Mouse (Mus musculus): Measurements from ENCODE around the gene Borcs6. TPM values are rescaled to one million over a fixed set of nuclear protein-coding genes. Genes with fewer than 3 reads are reported as not detected.

Gene Borcs6
- polyA plus RNA-seq, 1 experiment = 28.5 TPM

DNA sequence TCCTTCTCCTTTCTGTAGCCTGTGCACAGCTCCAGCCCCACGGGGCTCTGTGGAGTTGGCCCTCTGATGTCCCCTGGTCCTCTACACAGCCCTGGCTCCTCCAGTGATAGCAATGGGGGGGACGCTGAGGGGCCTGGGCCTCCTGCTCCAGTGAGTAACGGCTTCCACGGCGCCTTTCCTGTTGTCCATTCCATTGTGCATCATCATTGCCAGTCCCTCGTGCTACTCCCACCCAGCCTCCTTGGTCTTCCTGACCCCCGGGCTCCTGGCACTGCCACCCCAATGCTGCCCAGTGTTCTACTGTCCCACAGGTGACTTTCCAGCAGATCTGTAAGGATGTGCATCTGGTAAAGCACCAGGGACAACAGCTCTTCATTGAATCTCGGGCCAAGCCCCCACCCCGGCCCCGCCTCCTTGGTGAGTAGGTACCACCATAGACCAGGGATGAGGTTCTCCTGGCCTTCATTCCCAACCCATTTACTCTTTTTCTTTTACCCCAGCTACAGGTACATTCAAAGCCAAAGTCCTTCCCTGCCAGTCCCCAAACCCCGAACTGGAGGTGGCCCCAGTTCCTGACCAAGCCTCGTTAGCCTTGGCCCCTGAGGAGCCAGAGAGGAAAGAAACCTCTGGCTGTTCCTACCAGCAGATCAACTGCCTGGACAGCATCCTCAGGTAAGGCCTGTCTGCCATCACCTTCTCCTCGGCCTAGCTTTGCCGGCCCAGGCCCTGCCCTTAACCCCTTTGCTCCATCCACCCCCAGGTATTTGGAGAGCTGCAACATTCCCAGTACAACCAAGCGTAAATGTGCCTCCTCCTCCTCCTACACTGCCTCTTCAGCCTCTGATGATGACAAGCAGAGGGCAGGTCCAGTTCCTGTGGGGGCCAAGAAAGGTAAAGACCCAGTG lies 44.3 kb downstream of the Borcs6 start:
- no peak for TF ChIP-seq POLR2A (IDR thresholded peaks at IDR 0.05; ENCODE audit: low read depth, low read length)
- no peak for TF ChIP-seq CTCF (IDR thresholded peaks at IDR 0.05; ENCODE audit: extremely low read depth, insufficient read length, insufficient replicate concordance, low read depth, low read length)
- Histone ChIP-seq H3K4me1 (ENCODE audit: control insufficient read depth, insufficient read depth, insufficient read length, low read length) (peaks cover 11% of the 10 kb centered on the region; the same call in 1 of the 2 replicates), H3K27ac (ENCODE audit: insufficient read depth, low read depth, low read length) (no peak overlapping the region), H3K36me3 (ENCODE audit: control insufficient read depth, insufficient read depth, low read length) (peaks cover 82% of the 10 kb centered on the region), H3K27me3 (ENCODE audit: control insufficient read depth, insufficient read depth, low read length) (no peaks in the 10 kb centered on the region), H3K4me3 (ENCODE audit: low read depth, low read length) (no peak overlapping the region)
- 92% methylated on average over 15 of the region's 15 CpGs for WGBS

DNA sequence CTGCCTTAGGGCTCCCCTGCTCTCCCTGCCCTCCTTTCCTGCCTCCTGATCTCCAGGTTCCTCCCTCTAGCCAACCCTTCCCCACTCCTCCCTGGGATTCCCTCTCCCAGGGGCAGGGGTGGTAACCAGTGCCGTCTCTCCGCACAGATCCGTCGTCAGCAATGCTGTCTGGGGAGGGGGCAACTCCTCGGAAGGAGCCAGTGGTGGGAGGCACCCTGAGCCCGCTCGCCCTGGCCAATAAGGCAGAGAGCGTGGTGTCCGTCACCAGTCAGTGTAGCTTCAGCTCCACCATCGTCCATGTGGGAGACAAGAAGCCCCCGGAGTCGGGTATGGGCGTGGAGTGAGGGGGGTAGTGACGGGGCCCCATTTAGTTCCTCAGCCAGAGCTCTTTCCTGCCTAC lies 45.0 kb downstream of the Borcs6 start:
- peaks cover 9% of the 10 kb centered on the region; the same call in 1 of the 2 replicates for H3K4me1 ChIP-seq (ENCODE audit: control insufficient read depth, insufficient read depth, insufficient read length, low read length)
- H3K27me3 ChIP-seq (ENCODE audit: control insufficient read depth, insufficient read depth, low read length) = no peaks in the 10 kb centered on the region
- H3K27ac ChIP-seq (ENCODE audit: insufficient read depth, low read depth, low read length) = no peak overlapping the region
- TF ChIP-seq POLR2A (IDR thresholded peaks at IDR 0.05; ENCODE audit: low read depth, low read length) (no peak), CTCF (IDR thresholded peaks at IDR 0.05; ENCODE audit: extremely low read depth, insufficient read length, insufficient replicate concordance, low read depth, low read length) (no peak)
- H3K36me3 ChIP-seq (ENCODE audit: control insufficient read depth, insufficient read depth, low read length) = peaks cover 89% of the 10 kb centered on the region
- 94% methylated on average over 14 of the region's 14 CpGs for whole genome bisulfite sequencing
- no peak overlapping the region for H3K4me3 ChIP-seq (ENCODE audit: low read depth, low read length)

GRCm38 (mm10) chr11:69105227-69105626 lies 45.7 kb downstream of the Borcs6 start:
- peaks cover 91% of the 10 kb centered on the region for H3K36me3 ChIP-seq (ENCODE audit: control insufficient read depth, insufficient read depth, low read length)
- H3K4me3 ChIP-seq (ENCODE audit: low read depth, low read length) = no peak overlapping the region
- TF ChIP-seq POLR2A (IDR thresholded peaks at IDR 0.05; ENCODE audit: low read depth, low read length) = no peak
- TF ChIP-seq CTCF (IDR thresholded peaks at IDR 0.05; ENCODE audit: extremely low read depth, insufficient read length, insufficient replicate concordance, low read depth, low read length) = no peak
- 87% methylated on average over 6 of the region's 6 CpGs for WGBS
- peaks cover 4% of the 10 kb centered on the region; the same call in 1 of the 2 replicates for H3K4me1 ChIP-seq (ENCODE audit: control insufficient read depth, insufficient read depth, insufficient read length, low read length)
- no peak overlapping the region for H3K27ac ChIP-seq (ENCODE audit: insufficient read depth, low read depth, low read length)
- no peaks in the 10 kb centered on the region for H3K27me3 ChIP-seq (ENCODE audit: control insufficient read depth, insufficient read depth, low read length)

DNA sequence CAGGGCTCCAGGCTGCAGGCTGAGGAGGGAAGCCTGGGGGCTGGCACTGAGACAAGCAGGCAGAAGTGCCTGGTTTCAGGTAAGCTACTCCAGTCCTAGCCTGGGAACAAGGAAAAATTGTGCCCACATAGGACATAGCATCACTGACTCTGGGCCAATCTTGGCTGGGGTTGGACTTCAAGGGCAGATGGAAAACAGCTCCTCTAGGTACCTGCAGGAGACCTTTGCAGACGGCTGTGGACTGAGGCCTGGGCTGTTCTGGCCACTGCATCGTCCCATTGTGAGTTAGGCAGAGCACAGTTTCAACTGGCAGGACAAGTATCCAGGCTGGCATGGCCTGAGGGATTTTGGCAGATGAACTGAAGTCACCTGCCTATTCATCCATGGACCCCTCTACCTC lies 46.3 kb downstream of the Borcs6 start:
- H3K36me3 ChIP-seq (ENCODE audit: control insufficient read depth, insufficient read depth, low read length) = peaks cover 87% of the 10 kb centered on the region
- H3K4me1 ChIP-seq (ENCODE audit: control insufficient read depth, insufficient read depth, insufficient read length, low read length) = peaks cover 1% of the 10 kb centered on the region; the same call in 1 of the 2 replicates
- H3K4me3 ChIP-seq (ENCODE audit: low read depth, low read length) = no peak overlapping the region
- no peak overlapping the region for H3K27ac ChIP-seq (ENCODE audit: insufficient read depth, low read depth, low read length)
- WGBS = 81% methylated on average over 2 of the region's 2 CpGs
- no peak for TF ChIP-seq POLR2A (IDR thresholded peaks at IDR 0.05; ENCODE audit: low read depth, low read length)
- no peak for TF ChIP-seq CTCF (IDR thresholded peaks at IDR 0.05; ENCODE audit: extremely low read depth, insufficient read length, insufficient replicate concordance, low read depth, low read length)
- H3K27me3 ChIP-seq (ENCODE audit: control insufficient read depth, insufficient read depth, low read length) = no peaks in the 10 kb centered on the region

- peaks cover 82% of the 10 kb centered on the region for H3K36me3 ChIP-seq (ENCODE audit: control insufficient read depth, insufficient read depth, low read length)
- no peak for TF ChIP-seq CTCF (IDR thresholded peaks at IDR 0.05; ENCODE audit: extremely low read depth, insufficient read length, insufficient replicate concordance, low read depth, low read length)
- no peak for TF ChIP-seq POLR2A (IDR thresholded peaks at IDR 0.05; ENCODE audit: low read depth, low read length)
- 95% methylated on average over 11 of the region's 11 CpGs for WGBS
These were observed 46.8 kb downstream of the Borcs6 start for GRCm38 (mm10) chr11:69106299-69106698.

DNA sequence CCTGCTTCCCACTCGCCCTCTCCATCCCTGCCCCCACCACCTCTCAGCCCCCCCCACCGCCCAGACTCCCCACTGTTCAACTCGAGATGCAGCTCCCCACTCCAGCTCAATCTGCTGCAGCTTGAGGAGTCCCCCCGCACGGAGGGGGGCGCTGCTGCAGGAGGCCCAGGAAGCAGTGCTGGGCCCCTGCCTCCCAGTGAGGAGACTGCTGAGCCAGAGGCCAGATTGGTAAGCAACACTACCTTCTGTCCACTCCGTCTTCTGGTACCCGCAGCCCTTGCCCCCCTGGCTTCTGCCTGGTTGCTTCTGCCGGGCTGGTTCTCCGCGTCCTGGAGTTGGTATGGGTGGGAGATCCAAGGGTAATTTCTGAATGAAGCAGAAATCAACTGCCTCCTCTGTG lies 47.3 kb downstream of the Borcs6 start:
- Histone ChIP-seq H3K27me3 (ENCODE audit: control insufficient read depth, insufficient read depth, low read length) (no peaks in the 10 kb centered on the region), H3K27ac (ENCODE audit: insufficient read depth, low read depth, low read length) (no peak overlapping the region), H3K4me1 (ENCODE audit: control insufficient read depth, insufficient read depth, insufficient read length, low read length) (no peaks in the 10 kb centered on the region), H3K4me3 (ENCODE audit: low read depth, low read length) (no peak overlapping the region), H3K36me3 (ENCODE audit: control insufficient read depth, insufficient read depth, low read length) (peaks cover 77% of the 10 kb centered on the region)
- TF ChIP-seq CTCF (IDR thresholded peaks at IDR 0.05; ENCODE audit: extremely low read depth, insufficient read length, insufficient replicate concordance, low read depth, low read length) = no peak
- TF ChIP-seq POLR2A (IDR thresholded peaks at IDR 0.05; ENCODE audit: low read depth, low read length) = no peak
- WGBS = 91% methylated on average over 11 of the region's 11 CpGs

More at GRCm38 (mm10) chr11:69106299-69106698, 46.8 kb downstream of the Borcs6 start:
- H3K27me3 ChIP-seq (ENCODE audit: control insufficient read depth, insufficient read depth, low read length) = no peaks in the 10 kb centered on the region
- H3K27ac ChIP-seq (ENCODE audit: insufficient read depth, low read depth, low read length) = no peak overlapping the region
- no peak overlapping the region for H3K4me3 ChIP-seq (ENCODE audit: low read depth, low read length)
- no peaks in the 10 kb centered on the region for H3K4me1 ChIP-seq (ENCODE audit: control insufficient read depth, insufficient read depth, insufficient read length, low read length)

DNA sequence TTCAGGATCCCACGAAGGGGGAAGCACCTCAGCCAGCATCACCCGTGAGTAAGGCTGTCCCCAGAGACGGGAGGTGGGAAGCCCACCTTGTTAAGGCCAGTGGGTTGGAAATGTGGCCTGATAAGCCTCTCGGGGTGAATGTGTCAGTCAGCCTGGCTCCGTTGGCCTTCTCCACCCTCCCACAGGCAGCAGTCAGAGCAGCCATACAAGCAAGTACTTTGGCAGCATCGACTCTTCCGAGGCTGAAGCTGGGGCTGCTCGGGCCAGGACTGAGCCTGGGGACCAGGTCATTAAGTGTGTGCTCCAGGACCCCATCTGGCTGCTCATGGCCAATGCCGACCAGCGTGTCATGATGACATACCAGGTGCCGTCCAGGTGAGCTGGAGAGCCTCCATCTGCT lies 48.2 kb downstream of the Borcs6 start:
- H3K4me3 ChIP-seq (ENCODE audit: low read depth, low read length) = no peak overlapping the region
- no peak overlapping the region for H3K27ac ChIP-seq (ENCODE audit: insufficient read depth, low read depth, low read length)
- H3K4me1 ChIP-seq (ENCODE audit: control insufficient read depth, insufficient read depth, insufficient read length, low read length) = no peaks in the 10 kb centered on the region
- 92% methylated on average over 11 of the region's 11 CpGs for WGBS
- no peaks in the 10 kb centered on the region for H3K27me3 ChIP-seq (ENCODE audit: control insufficient read depth, insufficient read depth, low read length)
- TF ChIP-seq POLR2A (IDR thresholded peaks at IDR 0.05; ENCODE audit: low read depth, low read length) (no peak), CTCF (IDR thresholded peaks at IDR 0.05; ENCODE audit: extremely low read depth, insufficient read length, insufficient replicate concordance, low read depth, low read length) (no peak)
- H3K36me3 ChIP-seq (ENCODE audit: control insufficient read depth, insufficient read depth, low read length) = peaks cover 69% of the 10 kb centered on the region

All from small intestine, adult 2 months (tissue).